Mouse (Mus musculus) intestine, postnatal 0 days (tissue): ENCODE results near the gene Fbxl16. TPM values are rescaled to one million over a fixed set of nuclear protein-coding genes. Genes with fewer than 3 reads are reported as not detected.

Experiments used
- ATAC-seq: fragments of 200-750 bp; cut with Nextera tagmentation; 2 replicates; pipeline ENCODE4 v1.8.0; 2017; ENCODE audit warnings: mild to moderate bottlenecking, moderate TSS enrichment, moderate library complexity
- H3K27ac ChIP-seq: fragments of 300-500 bp; sonication (generic); 2 replicates; pipeline ENCODE4 v1.5.1; 2014; ENCODE audit warnings: mild to moderate bottlenecking, low read depth, low read length, moderate library complexity
- H3K27me3 ChIP-seq: fragments of 300-500 bp; sonication (generic); replicated peaks from 2 replicates; pipeline ENCODE4 v1.6.1; 2014; ENCODE audit warnings: low read length, mixed read lengths; ENCODE audit not compliant: control insufficient read depth, insufficient read depth
- H3K36me3 ChIP-seq: fragments of 300-500 bp; sonication (generic); 2 replicates; pipeline ENCODE4 v1.6.1; 2014; ENCODE audit warnings: mild to moderate bottlenecking, moderate library complexity; ENCODE audit not compliant: control insufficient read depth, insufficient read depth
- H3K4me1 ChIP-seq: fragments of 300-500 bp; sonication (generic); replicated peaks from 2 replicates; pipeline ENCODE4 v1.6.1; 2014; ENCODE audit warnings: antibody characterized with exemption, low read length, mixed read lengths; ENCODE audit not compliant: control insufficient read depth, insufficient read depth
- H3K4me2 ChIP-seq: fragments of 300-500 bp; sonication (generic); replicated peaks from 2 replicates; pipeline ENCODE4 v1.6.1; 2014; ENCODE audit warnings: low read depth, mild to moderate bottlenecking, moderate library complexity
- H3K4me3 ChIP-seq: fragments of 300-500 bp; sonication (generic); 2 replicates; pipeline ENCODE4 v1.5.1; 2014; ENCODE audit warnings: low read depth, low read length
- H3K9ac ChIP-seq: fragments of 300-500 bp; sonication (generic); 2 replicates; pipeline ENCODE4 v1.6.1; 2014; ENCODE audit warnings: mild to moderate bottlenecking, low read depth, low read length
- H3K9me3 ChIP-seq: fragments of 300-500 bp; sonication (generic); 2 replicates; pipeline ENCODE4 v1.6.1; 2016; ENCODE audit warnings: mixed run types; ENCODE audit not compliant: control insufficient read depth
- CTCF ChIP-seq: sonication (generic); IDR thresholded peaks from 2 replicates; pipeline ENCODE4 v1.5.1; 2016; ENCODE audit warnings: low read depth, mild to moderate bottlenecking, control low read depth, antibody characterized with exemption, moderate library complexity
- WGBS: fragments of 180-500 bp; shearing (Covaris S2); extraction: QIAGEN DNeasy Blood & Tissue Kit; methylation state at CpG from one replicate; pipeline ENCODE4 v1.1.7; 2014; 5-methylcytosine and 5-hydroxymethylcytosine counted together
- microRNA-seq: library from miRNA; unstranded; fragments of <30 nt; microRNA quantifications from one replicate; pipeline ENCODE4, GENCODE M21; 2016
- polyA plus RNA-seq: library from polyadenylated mRNA; unstranded; fragments of >200 nt; fragmentation: Nextera tagmentation; extraction: Ambion mirVana; gene quantifications from 2 replicates; pipeline ENCODE4 v1.2.1, GENCODE M21; 2015

Fbxl16 gene
- polyA plus RNA-seq, 1 experiment from 2014 or later, result 1.1 TPM

DNA sequence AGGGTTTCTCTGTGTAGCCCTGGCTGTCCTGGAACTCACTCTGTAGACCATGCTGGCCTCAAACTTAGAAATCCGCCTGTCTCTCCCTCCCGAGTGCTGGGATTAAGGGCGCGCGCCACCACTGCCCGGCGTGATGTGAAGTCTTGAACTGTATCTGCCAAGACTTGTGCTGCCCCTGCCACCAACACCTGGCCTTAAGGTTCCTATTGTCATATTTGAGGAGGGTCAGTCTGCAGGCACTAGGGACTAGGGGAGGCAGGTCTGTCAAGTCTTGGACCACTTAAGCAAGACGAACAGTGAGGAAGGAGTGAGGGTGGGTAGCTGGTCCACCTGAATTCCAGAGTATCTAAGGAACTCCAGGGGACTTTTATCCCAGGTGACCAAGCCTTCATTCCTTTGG lies 60.6 kb downstream of the Fbxl16 start:
- Histone ChIP-seq H3K36me3 (no peaks in the 10 kb centered on the region), H3K4me3 (no peak overlapping the region), H3K9me3 (no peaks in the 10 kb centered on the region), H3K4me2 (no peak overlapping the region), H3K27me3 (no peaks in the 10 kb centered on the region), H3K27ac (no peak overlapping the region), H3K4me1 (0 out of 2 replicates have a peak, but pooled peaks cover 4% of the 10 kb centered on the region), H3K9ac (no peak overlapping the region)
- TF ChIP-seq CTCF, result no peak
- WGBS, result 84% methylated on average over 8 of the region's 8 CpGs
- ATAC-seq, result no peak

- 88% methylated on average over 2 of the region's 2 CpGs for WGBS
- TF ChIP-seq CTCF, result no peak
- no peak for ATAC-seq
- Histone ChIP-seq H3K27me3 (no peaks in the 10 kb centered on the region), H3K4me2 (no peak overlapping the region), H3K4me1 (0 out of 2 replicates have a peak, but pooled peaks cover 3% of the 10 kb centered on the region), H3K9me3 (no peaks in the 10 kb centered on the region), H3K9ac (no peak overlapping the region), H3K36me3 (no peaks in the 10 kb centered on the region), H3K4me3 (no peak overlapping the region), H3K27ac (no peak overlapping the region)
These were observed 61.1 kb downstream of the Fbxl16 start for GRCm38 (mm10) chr17:25869954-25870353.

Small RNA genes within 50 kb of the gene (microRNA-seq; reads per million reads assigned to microRNA genes)
- gene Mir3082, result not detected
- gene Mir6966, result not detected

Other genes starting within 250 kb of the Fbxl16 start
- gene Sox8, start 238.4 kb upstream of the Fbxl16 start, polyA plus RNA-seq, result 1.7 and 2.5 TPM in 2 replicates
- 16.1 and 16.5 TPM in 2 replicates for gene Lmf1, start 230.0 kb upstream of the Fbxl16 start, polyA plus RNA-seq
- gene Gng13, start 91.9 kb upstream of the Fbxl16 start, polyA plus RNA-seq, result 0.92 and 0.95 TPM in 2 replicates
- 4.3 and 6.1 TPM in 2 replicates for gene Chtf18, start 81.7 kb upstream of the Fbxl16 start, polyA plus RNA-seq
- 6.7 and 7.2 TPM in 2 replicates for gene Rpusd1, start 81.4 kb upstream of the Fbxl16 start, polyA plus RNA-seq
- not detected in 2 replicates for gene Mslnl, start 73.0 kb upstream of the Fbxl16 start, polyA plus RNA-seq
- 48.2 and 57.0 TPM in 2 replicates for gene Msln, start 54.7 kb upstream of the Fbxl16 start, polyA plus RNA-seq
- 20.2 and 21.7 TPM in 2 replicates for gene Narfl, start 35.3 kb upstream of the Fbxl16 start, polyA plus RNA-seq
- gene Haghl, start 23.4 kb upstream of the Fbxl16 start, polyA plus RNA-seq, result 28.2 and 31.4 TPM in 2 replicates
- gene Ccdc78, start 22.5 kb upstream of the Fbxl16 start, polyA plus RNA-seq, result 0.09 and 0.18 TPM in 2 replicates
- gene Fam173a, start 16.2 kb upstream of the Fbxl16 start, polyA plus RNA-seq, result 127 and 129 TPM in 2 replicates
- gene AC134908.4, start 13.4 kb upstream of the Fbxl16 start, polyA plus RNA-seq, result not detected in 2 replicates
- 21.4 and 23.5 TPM in 2 replicates for gene Metrn, start 11.9 kb upstream of the Fbxl16 start, polyA plus RNA-seq
- gene Wdr24, start 14.5 kb downstream of the Fbxl16 start, polyA plus RNA-seq, result 9.6 and 10.2 TPM in 2 replicates
- gene Jmjd8, start 19.8 kb downstream of the Fbxl16 start, polyA plus RNA-seq, result 22.7 and 23.0 TPM in 2 replicates
- 245 and 246 TPM in 2 replicates for gene Stub1, start 24.3 kb downstream of the Fbxl16 start, polyA plus RNA-seq
- gene Rhbdl1, start 28.2 kb downstream of the Fbxl16 start, polyA plus RNA-seq, result 1.4 and 1.9 TPM in 2 replicates
- gene Gm20683, start 32.7 kb downstream of the Fbxl16 start, polyA plus RNA-seq, result 0.54 and 0.90 TPM in 2 replicates
- 18.1 and 20.4 TPM in 2 replicates for gene Rhot2, start 35.8 kb downstream of the Fbxl16 start, polyA plus RNA-seq
- 2.5 and 2.9 TPM in 2 replicates for gene Wdr90, start 52.4 kb downstream of the Fbxl16 start, polyA plus RNA-seq
- 51.0 and 55.9 TPM in 2 replicates for gene Mcrip2, start 59.7 kb downstream of the Fbxl16 start, polyA plus RNA-seq
- gene Mettl26, start 66.0 kb downstream of the Fbxl16 start, polyA plus RNA-seq, result 46.6 and 51.7 TPM in 2 replicates
- gene Wfikkn1, start 71.8 kb downstream of the Fbxl16 start, polyA plus RNA-seq, result 0.14 and 0.27 TPM in 2 replicates
- 15.8 and 16.9 TPM in 2 replicates for gene Rab40c, start 110.6 kb downstream of the Fbxl16 start, polyA plus RNA-seq
- 34.9 and 37.2 TPM in 2 replicates for gene Pigq, start 135.9 kb downstream of the Fbxl16 start, polyA plus RNA-seq
- gene Nhlrc4, start 135.9 kb downstream of the Fbxl16 start, polyA plus RNA-seq, result not detected in 2 replicates
- 0.05 and 0.09 TPM in 2 replicates for gene A930017K11Rik, start 143.5 kb downstream of the Fbxl16 start, polyA plus RNA-seq
- 29.5 and 37.4 TPM in 2 replicates for gene Capn15, start 176.7 kb downstream of the Fbxl16 start, polyA plus RNA-seq